Mouse (Mus musculus): ENCODE measurements around the gene Podnl1.

Podnl1 gene

GRCm38 (mm10) chr8:84127202-84127901 lies 1.6 kb downstream of the Podnl1 start:
- DNase-seq, result no peak

GRCm38 (mm10) chr8:84128277-84128676 lies 2.5 kb downstream of the Podnl1 start:
- DNase-seq, result no peak

GRCm38 (mm10) chr8:84130806-84131205 lies 5.0 kb downstream of the Podnl1 start:
- peak; percentile 78 to 80 for DNase-seq

- DNase-seq, result no peak
Observed at GRCm38 (mm10) chr8:84132225-84132624, 6.4 kb downstream of the Podnl1 start.

GRCm38 (mm10) chr8:84137848-84138247 lies 12.1 kb downstream of the Podnl1 start:
- no peak for DNase-seq

- DNase-seq, result no peak
Observed at GRCm38 (mm10) chr8:84140838-84141237, 15.0 kb downstream of the Podnl1 start.

- no peak for DNase-seq
Observed at GRCm38 (mm10) chr8:84144636-84145245, 19.0 kb downstream of the Podnl1 start.

GRCm38 (mm10) chr8:84147324-84147766 lies 21.6 kb downstream of the Podnl1 start:
- peak in 1 of 2 experiments; percentile 53 for DNase-seq

GRCm38 (mm10) chr8:84147769-84148530 lies 22.2 kb downstream of the Podnl1 start, which contains the start of the genes Cc2d1a and 4930432K21Rik:
TSS of gene Cc2d1a (minus strand) at chr8:84147936.
TSS of gene 4930432K21Rik (plus strand) at chr8:84148025.
- peak; percentile 96 to 97 for DNase-seq

GRCm38 (mm10) chr8:84148531-84148850 lies 22.7 kb downstream of the Podnl1 start:
- peak in 1 of 2 experiments; percentile 27 for DNase-seq

GRCm38 (mm10) chr8:84149181-84149580 lies 23.4 kb downstream of the Podnl1 start:
- no peak for DNase-seq

- no peak for DNase-seq
Observed at GRCm38 (mm10) chr8:84157620-84158019, 31.8 kb downstream of the Podnl1 start.

GRCm38 (mm10) chr8:84167696-84168095 lies 41.9 kb downstream of the Podnl1 start:
- no peak for DNase-seq

GRCm38 (mm10) chr8:84170096-84170495 lies 44.3 kb downstream of the Podnl1 start:
- no peak for DNase-seq

GRCm38 (mm10) chr8:84173861-84174260 lies 48.1 kb downstream of the Podnl1 start:
- DNase-seq, result peak; percentile 76 to 83

GRCm38 (mm10) chr8:84176560-84176959 lies 50.8 kb downstream of the Podnl1 start:
- DNase-seq, result no peak

GRCm38 (mm10) chr8:84177405-84177804 lies 51.6 kb downstream of the Podnl1 start:
- DNase-seq, result no peak

GRCm38 (mm10) chr8:84178592-84178991 lies 52.8 kb downstream of the Podnl1 start:
- no peak for DNase-seq

- no peak for DNase-seq
Observed at GRCm38 (mm10) chr8:84179946-84180345, 54.2 kb downstream of the Podnl1 start.

- DNase-seq, result no peak
Observed at GRCm38 (mm10) chr8:84180530-84181190, 54.9 kb downstream of the Podnl1 start.
